Mouse (Mus musculus): Measurements from ENCODE around the gene Gm49388.

Gm49388 gene

GRCm38 (mm10) chr7:127800435-127801009 is 15.1 kb downstream of the Gm49388 start, which contains the start of gene Hsd3b7:
Gene Hsd3b7 (plus strand): TSS chr7:127800604.
- DNase-seq (ENCODE audit: low read depth in 2 of 2, low spot score in 2 of 2) = peak; percentile 66 to 81

GRCm38 (mm10) chr7:127801010-127801621 is 15.7 kb downstream of the Gm49388 start:
- DNase-seq (ENCODE audit: low read depth in 2 of 2, low spot score in 2 of 2) = no peak

GRCm38 (mm10) chr7:127802313-127802712 is 16.9 kb downstream of the Gm49388 start:
- DNase-seq (ENCODE audit: low read depth in 2 of 2, low spot score in 2 of 2) = no peak

GRCm38 (mm10) chr7:127808821-127809220 is 23.4 kb downstream of the Gm49388 start:
- DNase-seq (ENCODE audit: low read depth in 2 of 2, low spot score in 2 of 2) = no peak

- DNase-seq (ENCODE audit: low read depth in 2 of 2, low spot score in 2 of 2) = no peak
Observed at GRCm38 (mm10) chr7:127809846-127810245, 24.4 kb downstream of the Gm49388 start.

- no peak for DNase-seq (ENCODE audit: low read depth in 2 of 2, low spot score in 2 of 2)
Observed at GRCm38 (mm10) chr7:127810650-127811049, 25.2 kb downstream of the Gm49388 start.

GRCm38 (mm10) chr7:127811240-127811639 is 25.8 kb downstream of the Gm49388 start:
- DNase-seq (ENCODE audit: low read depth in 2 of 2, low spot score in 2 of 2) = no peak

- no peak for DNase-seq (ENCODE audit: low read depth in 2 of 2, low spot score in 2 of 2)
Observed at GRCm38 (mm10) chr7:127812292-127812691, 26.9 kb downstream of the Gm49388 start.

- DNase-seq (ENCODE audit: low read depth in 2 of 2, low spot score in 2 of 2) = no peak
Observed at GRCm38 (mm10) chr7:127813821-127814220, 28.4 kb downstream of the Gm49388 start.

- no peak for DNase-seq (ENCODE audit: low read depth in 2 of 2, low spot score in 2 of 2)
Observed at GRCm38 (mm10) chr7:127814241-127814921, 29.0 kb downstream of the Gm49388 start.

GRCm38 (mm10) chr7:127815116-127815665 is 29.8 kb downstream of the Gm49388 start:
- DNase-seq (ENCODE audit: low read depth in 2 of 2, low spot score in 2 of 2) = no peak

- no peak for DNase-seq (ENCODE audit: low read depth in 2 of 2, low spot score in 2 of 2)
Observed at GRCm38 (mm10) chr7:127815954-127816821, 30.8 kb downstream of the Gm49388 start.

GRCm38 (mm10) chr7:127817053-127817452 is 31.6 kb downstream of the Gm49388 start:
- DNase-seq (ENCODE audit: low read depth in 2 of 2, low spot score in 2 of 2) = no peak

- DNase-seq (ENCODE audit: low read depth in 2 of 2, low spot score in 2 of 2) = no peak
Observed at GRCm38 (mm10) chr7:127817776-127818175, 32.4 kb downstream of the Gm49388 start.

- no peak for DNase-seq (ENCODE audit: low read depth in 2 of 2, low spot score in 2 of 2)
Observed at GRCm38 (mm10) chr7:127820836-127821509, 35.6 kb downstream of the Gm49388 start.

- no peak for DNase-seq (ENCODE audit: low read depth in 2 of 2, low spot score in 2 of 2)
Observed at GRCm38 (mm10) chr7:127822494-127822893, 37.1 kb downstream of the Gm49388 start.

- no peak for DNase-seq (ENCODE audit: low read depth in 2 of 2, low spot score in 2 of 2)
Observed at GRCm38 (mm10) chr7:127823236-127824171, 38.1 kb downstream of the Gm49388 start.

GRCm38 (mm10) chr7:127824176-127824871 is 38.9 kb downstream of the Gm49388 start, which contains the start of the genes Stx4a and Stx1b:
Gene Stx4a (plus strand): TSS chr7:127824294.
Gene Stx1b (minus strand): TSS chr7:127824549.
- DNase-seq (ENCODE audit: low read depth in 2 of 2, low spot score in 2 of 2) = no peak

- DNase-seq (ENCODE audit: low read depth in 2 of 2, low spot score in 2 of 2) = no peak
Observed at GRCm38 (mm10) chr7:127835550-127835949, 50.1 kb downstream of the Gm49388 start.

All from CD8-positive naive resting alpha-beta T cell, adult 2 months (primary cell).